Mouse (Mus musculus) splenic B cell, adult 2 months (primary cell): ENCODE measurements at regions not wholly inside any gene's neighbourhood (a gene's known extent, or its start where the extent isn't known, plus 50 kb on each side); places are given as distances from the start of the nearest gene placed in this dataset.
A peak's percentile ranks its signal among the peaks of the same experiment; 100 is the strongest.

ENCODE experiments used
- DNase-seq: peaks from one replicate; pipeline ENCODE4 v3.0.0-alpha.2; 2011; ENCODE audit warnings: low read depth, low spot score
- H3K27me3 ChIP-seq: 2 replicates; pipeline ENCODE4 v1.6.1; 2012; ENCODE audit warnings: mild to moderate bottlenecking, low read length, moderate library complexity, mixed read lengths; ENCODE audit not compliant: control insufficient read depth, poor library complexity, insufficient read depth, severe bottlenecking
- H3K36me3 ChIP-seq: 2 replicates; pipeline ENCODE4 v1.6.1; 2012; ENCODE audit warnings: mild to moderate bottlenecking, low read length, moderate library complexity, mixed read lengths; ENCODE audit not compliant: control insufficient read depth, poor library complexity, insufficient read depth, severe bottlenecking

DNA sequence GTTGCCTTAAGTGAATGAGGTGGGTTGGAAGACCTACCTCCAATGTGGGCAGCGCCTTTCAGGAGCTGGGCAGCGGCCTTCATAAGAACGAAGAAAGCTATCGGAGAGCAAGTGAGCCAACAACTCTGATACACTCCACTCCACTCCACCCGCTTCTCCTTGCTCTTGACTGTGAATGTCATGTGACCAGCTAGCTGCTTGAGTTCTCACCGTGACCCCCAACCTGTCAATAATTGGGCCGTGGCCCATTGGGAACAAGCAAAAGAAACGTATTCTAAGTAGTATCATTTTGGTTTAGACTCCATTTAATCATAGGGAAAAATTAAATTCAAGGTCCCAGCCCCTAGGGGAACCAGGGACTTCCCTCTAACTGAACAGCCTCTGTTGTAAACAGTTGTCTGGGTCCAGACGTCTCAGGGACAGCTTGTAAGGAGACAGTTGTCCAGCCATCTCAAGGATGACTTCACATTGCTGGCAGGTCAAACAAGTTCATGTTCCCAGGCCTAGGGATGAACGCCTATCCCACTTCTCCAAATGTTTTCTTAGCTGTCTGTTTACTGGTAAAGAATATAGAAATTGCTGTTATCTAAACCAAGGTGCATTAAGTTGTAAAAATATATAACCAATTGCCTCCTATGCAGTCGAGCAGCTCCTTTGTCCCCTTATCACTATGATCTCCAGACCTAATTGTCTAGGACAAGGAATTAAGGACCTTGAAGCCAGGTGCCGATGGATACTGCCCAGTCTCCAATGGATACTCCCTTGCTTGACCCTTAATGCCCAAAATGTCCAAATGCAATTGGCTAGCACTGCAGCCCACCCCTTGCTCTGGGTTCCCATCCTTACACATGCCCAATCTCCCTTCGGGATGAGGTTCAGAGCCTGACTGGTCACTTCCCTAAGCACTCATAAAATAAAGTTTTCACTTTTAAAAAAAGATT lies 67.1 kb upstream of the Cpm start:
- DNase-seq: peak; percentile 32
- Histone ChIP-seq H3K27me3 (no peaks in the 10 kb centered on the region), H3K36me3 (no peaks in the 10 kb centered on the region)

DNA sequence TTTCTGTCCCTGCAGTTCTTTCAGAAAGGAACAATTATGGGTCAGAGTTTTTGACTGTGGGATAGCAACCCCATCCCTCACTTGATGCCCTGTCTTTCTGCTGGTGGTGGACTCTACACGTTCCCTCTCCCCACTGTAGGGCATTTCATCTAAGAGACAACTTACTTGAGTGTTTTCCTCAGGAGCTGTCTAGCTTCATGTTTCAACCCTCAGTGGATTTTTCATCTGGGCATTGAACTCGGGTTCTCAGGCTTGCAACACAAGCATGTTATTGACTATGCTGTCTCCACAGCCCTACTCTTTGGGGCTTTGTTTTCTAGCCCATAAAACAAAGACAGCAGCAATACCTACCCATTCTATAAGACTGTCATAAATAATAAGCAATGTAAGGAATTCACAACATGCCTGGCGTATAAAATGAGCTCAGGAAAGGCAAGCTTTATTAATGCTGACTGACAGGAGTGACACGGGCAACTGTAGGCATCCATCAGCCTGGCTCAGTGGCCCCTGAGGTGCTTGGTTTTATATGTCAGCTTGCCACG lies 68.0 kb upstream of the Cpm start:
- no peaks in the 10 kb centered on the region for H3K36me3 ChIP-seq
- no peaks in the 10 kb centered on the region for H3K27me3 ChIP-seq
- DNase-seq: no peak

DNA sequence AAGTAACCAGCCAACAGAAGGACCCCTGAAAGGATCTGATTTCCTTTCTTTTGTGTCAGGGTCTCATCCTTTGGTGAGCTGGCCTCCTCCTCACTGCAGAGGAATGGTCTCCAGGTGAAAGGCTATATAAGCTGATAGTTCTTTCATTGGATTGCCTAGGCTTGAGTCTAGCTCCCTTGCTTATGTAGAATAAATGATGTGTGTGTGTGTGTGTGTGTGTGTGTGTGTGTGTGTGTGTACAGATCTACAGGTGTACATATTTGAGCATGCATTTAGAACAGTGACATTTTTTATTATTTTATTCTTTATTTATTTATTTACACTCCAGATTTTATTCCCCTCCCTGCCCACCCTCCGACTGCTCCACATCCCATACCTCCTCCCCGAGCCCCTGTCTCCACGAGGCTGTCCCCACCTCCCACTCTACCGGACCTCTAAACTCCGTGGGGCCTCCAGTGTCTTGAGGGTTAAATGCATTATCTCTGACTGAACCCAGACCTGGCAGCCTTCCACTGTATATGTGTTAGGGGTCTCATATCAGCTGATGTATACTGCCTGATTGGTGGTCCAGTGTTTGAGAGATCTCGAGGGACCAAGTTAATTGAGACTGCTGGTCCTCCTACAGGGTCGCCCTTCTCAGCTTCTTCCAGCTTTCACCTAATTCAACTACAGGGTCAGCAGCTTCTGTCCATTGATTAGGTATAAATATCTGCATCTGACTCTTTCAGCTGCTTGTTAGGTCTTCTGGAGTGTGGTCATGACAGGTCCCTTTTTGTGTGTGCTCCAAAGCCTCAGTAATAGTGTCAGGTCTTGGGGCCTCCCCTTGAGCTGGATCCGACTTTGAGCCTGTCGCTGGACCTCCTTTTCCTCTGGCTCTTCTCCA lies 68.7 kb upstream of the Cpm start:
- Histone ChIP-seq H3K36me3 (no peaks in the 10 kb centered on the region), H3K27me3 (no peaks in the 10 kb centered on the region)
- no peak for DNase-seq

GRCm38 (mm10) chr10:117559615-117560395 lies 69.5 kb upstream of the Cpm start:
- Histone ChIP-seq H3K27me3 (no peaks in the 10 kb centered on the region), H3K36me3 (no peaks in the 10 kb centered on the region)
- DNase-seq: peak; percentile 89

- no peaks in the 10 kb centered on the region for H3K36me3 ChIP-seq
- DNase-seq: peak; percentile 59
- no peaks in the 10 kb centered on the region for H3K27me3 ChIP-seq
Measured at GRCm38 (mm10) chr10:117558891-117559614, 70.2 kb upstream of the Cpm start.

DNA sequence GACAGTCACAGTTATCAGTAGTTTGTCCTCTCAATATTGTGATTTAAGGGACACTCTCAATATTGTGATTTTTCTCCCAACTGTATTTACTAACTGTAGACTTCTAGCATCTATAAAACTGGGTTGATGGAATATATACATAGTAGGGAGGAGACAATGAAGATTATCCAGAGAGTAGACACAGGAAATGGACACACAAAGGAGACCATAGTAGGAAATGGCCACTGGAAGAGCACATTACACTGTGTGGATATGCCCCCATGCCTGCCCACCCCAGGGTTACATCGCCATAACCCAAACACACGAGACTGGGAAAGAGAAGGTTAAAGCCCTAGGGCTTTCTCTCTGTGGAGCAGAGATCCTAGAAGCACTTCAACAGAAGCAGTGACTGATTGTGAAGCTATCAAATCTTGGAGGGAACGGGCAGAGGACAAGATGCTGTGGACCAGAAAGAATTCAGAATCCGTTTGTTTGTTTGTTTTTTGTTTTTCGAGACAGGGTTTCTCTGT lies 71.0 kb upstream of the Cpm start:
- no peaks in the 10 kb centered on the region for H3K36me3 ChIP-seq
- no peaks in the 10 kb centered on the region for H3K27me3 ChIP-seq
- DNase-seq: no peak

- DNase-seq: no peak
- Histone ChIP-seq H3K27me3 (no peaks in the 10 kb centered on the region), H3K36me3 (no peaks in the 10 kb centered on the region)
Measured at GRCm38 (mm10) chr10:117557666-117558065, 71.6 kb upstream of the Cpm start.

DNA sequence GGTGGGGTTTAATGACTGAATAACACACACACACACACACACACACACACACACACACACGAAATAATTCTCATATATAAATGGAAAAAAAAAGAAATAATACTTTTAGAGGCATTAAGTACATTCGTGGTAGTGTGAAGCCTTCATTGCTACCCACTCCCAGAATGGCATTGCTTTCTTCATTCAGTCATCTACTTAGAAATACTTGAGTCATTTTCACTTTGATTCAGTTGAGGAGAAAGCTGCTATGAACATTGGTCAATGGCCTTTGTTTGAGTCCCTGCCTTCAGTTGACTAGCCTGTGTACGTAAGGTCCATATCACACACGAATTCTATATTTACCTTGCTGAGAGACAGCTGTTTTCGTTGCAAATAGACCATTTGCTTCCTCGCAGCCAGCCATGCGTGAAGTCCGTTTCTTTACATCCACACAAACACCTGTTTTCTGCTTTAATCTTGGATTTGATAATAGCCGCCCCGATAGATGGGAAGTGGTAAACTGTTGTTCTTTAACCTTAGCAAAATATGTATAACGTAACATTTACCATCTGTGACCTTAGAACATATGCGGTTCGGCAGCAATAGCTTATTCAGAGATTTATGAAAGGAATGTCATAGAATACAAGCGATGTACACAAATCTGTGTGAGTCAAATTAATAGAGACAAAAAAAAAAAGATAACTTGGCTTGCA lies 72.3 kb upstream of the Cpm start:
- no peaks in the 10 kb centered on the region for H3K27me3 ChIP-seq
- peak; percentile 36 for DNase-seq
- no peaks in the 10 kb centered on the region for H3K36me3 ChIP-seq

GRCm38 (mm10) chr10:117556027-117556789 lies 73.1 kb upstream of the Cpm start:
- Histone ChIP-seq H3K27me3 (no peaks in the 10 kb centered on the region), H3K36me3 (no peaks in the 10 kb centered on the region)
- peak; percentile 21 for DNase-seq

DNA sequence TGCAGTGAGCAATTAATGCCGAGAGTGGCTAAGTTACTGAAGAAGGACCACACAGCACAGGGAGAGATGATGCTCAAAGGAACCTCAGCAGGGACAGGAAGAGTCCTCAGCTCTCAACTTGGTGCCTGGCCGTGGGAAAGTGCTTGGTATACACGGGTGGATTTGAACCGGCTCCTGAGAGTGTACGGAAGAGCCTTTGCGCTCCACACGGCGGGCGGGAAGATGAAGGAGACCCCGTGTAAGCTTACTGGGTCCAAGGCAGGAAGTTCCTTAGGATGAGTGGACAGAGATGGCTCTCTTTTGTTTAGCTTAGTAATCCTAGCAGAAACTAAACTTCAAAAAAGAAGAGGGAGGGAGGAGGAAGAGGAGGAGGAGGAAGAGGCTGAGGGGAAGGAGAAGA lies 73.8 kb upstream of the Cpm start:
- H3K36me3 ChIP-seq: no peaks in the 10 kb centered on the region
- no peak for DNase-seq
- H3K27me3 ChIP-seq: no peaks in the 10 kb centered on the region

DNA sequence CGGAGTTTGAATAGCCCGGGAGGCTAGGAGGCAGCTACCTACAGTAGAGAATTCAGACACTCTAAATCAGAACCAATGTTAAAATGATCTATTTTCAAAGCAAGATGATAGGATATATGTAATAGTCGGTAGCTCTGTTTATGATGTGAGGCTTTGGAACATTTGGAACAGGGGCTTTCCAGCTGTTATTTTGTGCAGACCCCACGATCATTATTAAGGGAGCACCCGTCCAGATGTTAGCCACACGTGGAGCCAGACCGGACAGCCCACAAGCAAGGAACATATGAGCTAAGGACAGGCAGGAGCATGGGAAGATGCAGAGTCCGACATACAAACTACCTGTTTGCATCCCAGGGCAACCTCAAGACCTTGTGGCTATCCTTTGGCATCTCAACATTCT lies 74.3 kb upstream of the Cpm start:
- no peaks in the 10 kb centered on the region for H3K36me3 ChIP-seq
- DNase-seq: no peak
- H3K27me3 ChIP-seq: no peaks in the 10 kb centered on the region

DNA sequence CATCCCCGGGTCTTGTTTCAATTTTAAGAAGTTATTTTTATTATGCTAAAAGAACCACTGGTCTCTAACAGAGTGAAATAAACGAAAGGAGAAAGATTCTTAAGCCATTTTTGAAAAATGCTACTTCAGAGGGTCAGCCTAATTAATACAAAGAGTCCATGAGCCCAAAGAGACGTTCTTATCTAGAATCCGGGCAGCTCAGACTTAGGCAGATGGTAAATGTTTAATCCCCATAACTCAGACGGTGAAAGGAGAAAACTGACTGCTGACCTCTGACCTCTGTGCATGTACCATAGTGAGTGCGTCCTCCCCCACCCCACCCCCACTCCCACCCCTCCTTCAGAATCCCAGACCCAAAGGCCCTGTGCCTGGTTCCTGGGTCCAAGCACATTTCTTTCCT lies 74.8 kb upstream of the Cpm start:
- DNase-seq: no peak
- H3K36me3 ChIP-seq: no peaks in the 10 kb centered on the region

More for the DNA sequence above, 74.8 kb upstream of the Cpm start:
- no peaks in the 10 kb centered on the region for H3K27me3 ChIP-seq
